Mouse (Mus musculus): Measurements from ENCODE around the gene Yipf2.
"Not testable (repeated sequence)": the region's sequence is repeated elsewhere in the genome, so short reads cannot be mapped to it uniquely, and the experiment has no call there.

Gene Yipf2

DNA sequence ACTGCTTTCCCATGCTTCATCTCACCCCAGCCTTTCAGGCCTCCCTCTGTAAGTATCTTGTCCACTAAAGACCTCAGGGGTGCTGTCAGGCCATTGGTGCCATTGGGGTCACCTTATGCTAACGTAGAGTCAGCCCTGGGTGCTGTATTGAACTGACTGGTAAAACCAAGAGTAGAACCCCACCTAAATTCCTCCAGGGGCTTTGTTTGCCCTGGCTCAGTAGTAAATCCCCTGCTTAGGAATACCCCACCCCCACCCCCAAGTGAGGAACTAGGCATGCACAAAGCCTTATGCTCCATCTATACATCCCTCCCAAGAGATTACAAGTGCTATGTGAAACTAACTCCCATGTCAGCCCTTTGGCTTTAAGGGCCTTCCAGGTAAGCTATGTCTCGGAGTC, 35.1 kb downstream of the Yipf2 start:
- no peak for DNase-seq (ENCODE audit: low spot score)

- no peak for DNase-seq (ENCODE audit: low spot score)
Measured at GRCm38 (mm10) chr9:21556996-21557395, 35.6 kb downstream of the Yipf2 start.

GRCm38 (mm10) chr9:21555198-21555742, 37.4 kb downstream of the Yipf2 start:
- no peak for DNase-seq (ENCODE audit: low spot score)

DNA sequence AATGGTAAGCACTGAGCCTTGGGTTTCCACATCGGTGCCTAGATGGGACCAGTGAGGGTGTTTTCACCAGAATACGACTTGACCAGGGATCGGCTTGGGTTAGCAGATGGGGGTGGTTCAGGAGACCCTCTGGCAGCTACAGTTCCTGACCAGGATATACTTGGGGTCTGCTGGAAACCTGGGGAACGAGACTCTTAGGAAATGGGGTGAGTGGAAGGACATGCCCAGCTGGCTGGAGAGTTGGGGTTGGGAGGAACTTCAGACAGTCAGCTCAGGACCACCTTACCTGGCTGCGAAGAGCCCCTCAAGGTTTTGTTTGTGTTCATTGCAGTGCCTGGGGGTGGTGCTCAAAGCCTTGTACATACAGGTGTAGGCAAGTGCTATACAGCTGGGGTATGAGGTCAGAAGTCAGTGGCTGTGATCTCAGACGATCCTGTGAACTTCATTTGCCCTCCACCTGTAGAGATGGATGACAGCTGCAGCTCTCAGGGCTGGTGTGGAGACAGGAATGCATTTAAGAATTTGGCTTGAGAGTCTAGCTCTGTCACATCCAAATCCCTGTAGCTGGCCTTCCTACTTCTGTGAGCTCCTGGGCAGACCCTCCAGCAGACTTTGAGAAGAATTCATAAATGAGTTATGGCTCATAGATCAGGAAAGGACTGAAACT, 38.9 kb downstream of the Yipf2 start:
- no peak for DNase-seq (ENCODE audit: low spot score)

DNA sequence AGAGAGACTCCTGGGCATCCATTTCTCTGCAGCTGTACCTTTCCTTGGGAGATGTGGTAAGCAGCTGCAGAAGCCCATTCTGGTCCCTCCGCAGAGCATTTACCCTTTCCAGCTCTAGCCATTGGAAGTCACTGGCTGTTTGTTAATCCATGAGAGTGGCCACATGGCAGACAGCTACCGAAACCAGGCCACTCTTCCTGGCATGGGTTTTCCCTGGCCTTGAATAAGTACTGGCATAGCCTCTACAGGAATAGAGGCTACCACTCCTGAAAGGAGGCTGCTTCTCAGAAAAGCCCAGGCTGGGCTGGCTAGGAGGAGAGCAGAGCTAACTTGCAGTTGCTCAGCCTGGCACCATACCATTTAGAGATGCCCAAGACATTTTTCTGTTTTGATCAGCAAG, 41.6 kb downstream of the Yipf2 start:
- no peak for DNase-seq (ENCODE audit: low spot score)

GRCm38 (mm10) chr9:21547075-21547941, 45.3 kb downstream of the Yipf2 start:
- DNase-seq (ENCODE audit: low spot score): peak; percentile 67

- DNase-seq (ENCODE audit: low spot score): no peak
Measured at GRCm38 (mm10) chr9:21546789-21547074, 45.9 kb downstream of the Yipf2 start, which contains the start of gene Carm1. Gene Carm1 (plus strand): TSS chr9:21546894.

DNA sequence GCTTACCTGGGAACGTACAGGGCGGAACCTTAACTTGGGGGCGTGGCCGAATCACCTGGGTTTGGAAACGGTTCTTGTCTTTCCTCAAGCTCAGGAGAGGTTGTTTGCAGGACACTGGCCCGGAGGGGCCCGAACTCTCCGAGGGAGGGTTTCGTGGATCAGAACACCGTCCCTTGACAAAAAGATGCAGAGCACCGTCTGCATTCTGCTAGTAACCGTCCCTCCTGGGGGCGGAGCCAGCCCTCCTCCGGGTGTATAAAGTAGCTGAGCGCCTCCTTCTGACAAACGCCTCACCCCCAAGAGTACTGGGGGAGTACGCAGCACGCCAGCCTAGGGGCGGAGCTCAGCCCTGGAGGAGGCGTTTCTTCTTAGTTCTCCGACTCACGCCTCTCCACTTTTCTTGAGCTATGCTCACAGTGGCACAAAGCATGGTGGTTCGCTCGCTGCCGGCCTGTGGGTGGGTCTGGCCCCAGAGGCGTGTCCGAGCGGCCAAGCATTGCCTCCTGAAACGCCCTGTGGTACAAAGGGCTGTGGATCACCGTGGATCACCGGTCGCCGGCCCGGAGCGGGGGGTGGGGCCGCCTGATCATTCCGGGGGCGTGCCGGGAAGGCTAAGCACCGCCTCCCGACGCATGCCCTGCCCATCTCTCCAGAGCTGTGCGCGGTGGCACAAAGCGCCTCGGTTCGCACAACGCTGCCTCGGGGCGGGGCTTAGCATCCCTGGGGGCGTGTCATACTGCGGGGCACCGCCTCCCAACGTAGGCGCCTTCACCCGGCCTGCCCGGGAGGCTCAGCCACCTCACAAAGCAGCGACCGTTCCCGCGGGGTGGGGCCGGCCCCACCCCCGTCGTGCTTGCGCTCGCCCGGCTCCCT, 46.5 kb downstream of the Yipf2 start:
- DNase-seq (ENCODE audit: low spot score): peak; percentile 97

DNA sequence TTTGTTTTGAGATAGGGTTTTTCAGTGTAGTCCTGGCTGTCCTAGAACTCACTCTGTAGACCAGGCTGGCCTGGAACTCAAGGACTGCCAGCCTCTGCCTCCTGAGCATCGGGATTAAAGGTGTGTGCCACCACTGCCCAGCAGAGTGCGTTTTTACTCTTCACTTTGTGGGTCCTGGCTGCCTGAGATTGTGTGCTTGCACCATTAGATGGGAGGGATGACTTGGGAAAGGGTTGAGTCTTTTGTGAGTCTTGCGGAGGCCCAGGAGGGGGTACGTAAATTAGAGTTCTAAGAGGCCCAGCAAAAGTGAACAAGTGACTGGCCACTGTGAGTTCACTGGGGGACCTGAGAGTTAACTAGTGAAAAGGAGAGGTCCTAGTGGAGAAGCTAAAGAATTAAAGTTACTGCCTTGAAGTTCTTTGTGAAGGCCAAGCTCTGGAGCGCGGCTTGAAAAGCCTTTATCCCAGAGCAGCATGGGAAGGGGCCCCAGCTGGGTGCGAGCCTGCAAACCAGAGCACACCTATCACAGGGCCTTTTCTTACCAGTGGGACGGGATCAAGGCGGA, 47.2 kb downstream of the Yipf2 start:
- DNase-seq (ENCODE audit: low spot score): no peak

GRCm38 (mm10) chr9:21542001-21542400, 50.6 kb downstream of the Yipf2 start:
- DNase-seq (ENCODE audit: low spot score): not testable (repeated sequence)

- DNase-seq (ENCODE audit: low spot score): no peak
Measured at GRCm38 (mm10) chr9:21539981-21540753, 52.5 kb downstream of the Yipf2 start.
